Mouse (Mus musculus): ENCODE results near the gene Glg1.

DNA sequence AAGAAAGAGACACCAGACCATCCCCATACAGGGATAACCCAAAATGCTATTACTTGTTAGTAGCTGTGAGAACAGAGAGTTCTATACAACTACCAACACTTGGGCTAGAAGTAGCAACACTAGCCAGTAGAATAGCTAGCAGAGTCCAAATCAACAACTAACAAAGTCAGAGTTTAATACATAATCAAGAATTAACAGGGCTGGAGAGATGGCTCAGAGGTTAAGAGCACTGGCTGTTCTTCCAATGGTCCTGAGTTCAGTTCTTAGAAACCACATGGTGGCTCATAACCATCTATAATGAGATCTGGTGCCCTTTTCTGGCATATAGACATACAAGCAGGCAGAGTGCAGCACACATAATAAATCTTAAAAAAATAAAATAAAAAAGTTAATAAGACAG lies 116.5 kb downstream of the Glg1 start:
- no peak for TF ChIP-seq POLR2A (IDR thresholded peaks at IDR 0.05; ENCODE audit: low read depth, low read length)
- TF ChIP-seq CTCF (conservative IDR thresholded peaks at IDR 0.05; ENCODE audit: insufficient read depth, insufficient read length, low read depth, low read length) = no peak
